Mouse (Mus musculus) forelimb bud, embryonic 11.5 days (tissue): ENCODE data around the gene Crybg2.
A peak's percentile ranks its signal among the peaks of the same experiment; 100 is the strongest.

Source experiments
- DNase-seq: peaks from one replicate; pipeline ENCODE4 v3.0.0-alpha.2; 2012; ENCODE audit warnings: low read depth, low spot score

Crybg2 gene

GRCm38 (mm10) chr4:134060135-134060865 is at the start of gene Crybg2:
Gene Crybg2, plus strand, starts transcription at chr4:134060815.
- no peak for DNase-seq

DNA sequence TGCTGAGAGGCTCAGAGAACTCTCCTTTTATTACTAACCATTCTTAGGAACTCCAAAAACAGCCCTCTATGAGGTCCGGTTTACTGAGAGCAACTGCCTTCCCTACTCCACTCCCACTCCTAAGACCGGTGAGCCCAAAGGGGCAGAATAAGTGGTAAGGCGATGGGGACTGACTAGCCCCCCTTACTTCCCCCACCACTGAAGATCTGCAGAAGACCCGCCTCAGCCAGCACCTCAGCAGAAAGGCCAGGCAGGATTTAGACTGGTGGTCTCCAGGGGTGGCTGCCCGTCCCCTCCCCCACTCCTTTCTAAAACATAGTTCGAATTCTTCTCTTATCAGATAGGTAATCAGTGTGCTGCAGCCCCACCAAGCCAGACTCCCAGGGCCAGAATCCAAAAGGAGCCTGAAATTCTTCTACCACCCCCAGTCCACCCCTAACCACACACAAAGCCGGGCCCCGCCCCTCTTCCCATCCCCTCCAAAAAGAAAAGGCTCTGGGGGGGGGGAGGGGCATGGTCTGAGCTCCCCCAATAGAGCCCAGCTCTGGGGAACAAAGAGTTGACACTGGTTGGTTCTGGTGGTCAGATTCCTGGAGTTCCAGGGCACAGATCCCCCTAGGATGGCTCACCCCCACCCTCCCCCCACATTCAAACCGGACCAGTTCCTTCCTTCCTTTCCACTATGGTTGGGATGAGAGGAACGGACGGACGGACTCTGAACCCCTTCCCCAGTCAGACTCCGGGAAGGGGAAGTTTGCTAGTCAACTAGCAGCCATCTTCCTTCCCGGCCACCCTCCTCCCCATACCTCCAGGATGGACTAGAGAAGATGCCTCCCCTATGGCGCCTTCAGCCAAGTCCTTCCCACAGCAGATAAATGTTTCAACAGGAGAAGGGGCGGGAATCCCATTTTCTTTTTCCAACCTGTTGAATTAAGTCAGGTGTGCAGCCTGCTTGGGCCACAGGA is 48.9 kb upstream of the Crybg2 start:
- no peak for DNase-seq

DNA sequence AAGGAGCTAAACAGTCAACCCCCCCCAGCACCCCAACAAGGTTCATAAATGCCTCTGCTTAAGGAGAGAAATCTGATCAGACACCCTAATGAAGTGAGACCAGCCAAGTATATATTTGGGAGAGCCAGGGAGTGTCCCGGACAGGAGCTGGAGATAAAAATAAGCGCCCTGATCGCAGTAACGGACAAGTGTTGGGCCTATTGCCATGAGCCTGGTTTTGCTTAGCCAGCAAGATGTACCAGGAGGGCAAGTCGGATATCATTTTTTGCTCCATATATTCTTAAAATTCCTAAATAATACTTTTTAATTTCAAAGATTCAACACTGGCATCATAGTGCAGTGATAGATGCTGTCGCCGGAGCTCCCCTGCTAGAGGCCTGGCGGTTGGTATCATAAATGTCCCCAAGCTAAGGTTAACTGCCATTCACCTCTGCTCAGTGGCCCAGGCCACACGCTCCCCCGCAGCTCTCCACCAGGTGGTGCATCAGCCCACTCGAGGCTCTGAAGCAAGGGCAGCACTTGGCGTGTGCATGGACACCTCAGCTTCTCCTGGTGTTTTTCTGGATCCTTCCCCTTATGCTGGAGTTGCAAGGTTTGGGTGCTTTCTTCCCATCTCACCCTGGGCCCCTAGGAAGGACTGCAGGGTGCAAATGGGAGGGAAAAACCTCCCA is 47.6 kb upstream of the Crybg2 start:
- no peak for DNase-seq

DNA sequence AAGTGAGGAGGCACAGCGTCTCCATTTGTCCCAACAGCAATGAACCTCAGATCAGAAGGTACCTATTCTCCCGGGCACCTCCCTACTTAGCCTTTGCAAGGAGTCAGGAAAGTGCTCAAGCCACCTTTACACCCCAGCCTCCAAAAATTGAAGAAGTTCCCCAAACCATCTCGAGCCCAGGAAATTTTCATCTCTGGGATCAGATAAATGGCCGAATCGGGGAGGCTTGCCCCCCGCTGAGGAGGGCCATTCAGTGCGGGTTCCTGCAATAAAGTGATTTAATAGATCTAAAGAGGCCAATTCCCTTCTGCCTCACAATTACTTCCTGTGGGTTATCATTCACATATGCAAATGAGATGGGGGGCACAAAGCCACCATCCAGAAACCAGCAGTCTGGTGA is 44.4 kb upstream of the Crybg2 start:
- no peak for DNase-seq

DNA sequence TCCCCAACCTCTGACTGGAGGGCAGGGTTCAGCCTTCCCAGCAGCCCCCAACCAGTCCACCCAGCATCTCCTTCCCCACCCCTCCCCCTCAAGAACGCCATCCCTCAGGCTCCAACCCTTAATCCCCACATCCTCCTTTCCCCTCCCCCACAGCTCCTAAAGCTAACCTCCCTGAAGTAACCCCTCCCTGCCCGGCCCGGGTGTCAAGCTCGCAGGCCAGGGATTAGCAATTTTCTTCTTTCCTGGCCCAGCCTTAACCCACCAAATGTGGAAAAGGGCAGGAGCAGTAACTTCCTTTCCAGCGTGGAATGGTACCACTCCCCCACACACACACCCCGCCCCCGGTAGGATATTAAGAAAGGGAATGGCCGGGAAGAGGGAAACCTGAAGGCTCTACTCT is 43.8 kb upstream of the Crybg2 start:
- peak; percentile 61 for DNase-seq

GRCm38 (mm10) chr4:134017201-134017865 is 43.3 kb upstream of the Crybg2 start:
- no peak for DNase-seq

- no peak for DNase-seq
Observed at GRCm38 (mm10) chr4:134018038-134018778, 42.4 kb upstream of the Crybg2 start.

DNA sequence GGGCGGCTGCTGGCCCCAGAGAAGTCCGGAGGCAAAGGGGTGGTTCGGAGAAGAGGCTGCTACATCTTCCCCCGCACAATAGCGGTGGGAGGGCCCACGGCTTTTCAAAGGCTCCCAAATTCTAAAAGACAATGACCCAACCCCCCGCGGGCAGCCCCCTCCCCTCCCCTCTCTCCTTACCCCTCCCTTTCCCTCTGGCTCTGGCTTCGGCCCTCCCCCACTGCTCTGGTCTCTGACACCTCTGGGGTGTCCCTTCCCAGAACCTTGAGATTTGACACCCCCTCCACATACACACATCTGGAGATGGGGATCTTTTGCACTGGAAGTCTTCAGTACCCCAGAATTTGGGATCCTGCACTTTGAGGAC is 41.9 kb upstream of the Crybg2 start, which contains the start of gene Lin28a:
Gene Lin28a (minus strand): TSS at position 63 of the 367 bp plus-strand sequence.
- DNase-seq = no peak

- no peak for DNase-seq
Observed at GRCm38 (mm10) chr4:134019210-134019609, 41.4 kb upstream of the Crybg2 start.

- no peak for DNase-seq
Observed at GRCm38 (mm10) chr4:134019641-134020351, 40.8 kb upstream of the Crybg2 start.

DNA sequence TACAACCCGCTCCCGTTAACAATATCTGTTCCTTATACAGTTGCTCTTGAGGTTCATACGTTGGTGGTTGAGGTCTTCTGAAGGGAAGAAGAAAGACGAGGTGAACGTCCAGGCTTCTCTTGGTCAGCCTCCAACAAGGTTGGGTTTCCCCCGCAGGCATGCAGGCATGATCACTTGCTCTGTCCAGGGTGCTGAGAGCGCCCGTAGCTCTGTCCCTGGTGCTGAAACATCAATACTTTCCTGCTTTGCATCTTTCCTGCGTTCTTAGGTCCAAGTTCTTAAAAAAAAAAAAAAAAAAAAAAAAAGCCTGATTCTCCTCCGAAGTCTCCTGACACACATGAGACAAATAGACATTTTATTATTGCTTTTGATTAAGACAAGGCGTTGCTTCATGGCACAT is 40.0 kb upstream of the Crybg2 start:
- DNase-seq = peak; percentile 78

- no peak for DNase-seq
Observed at GRCm38 (mm10) chr4:134025802-134026201, 34.8 kb upstream of the Crybg2 start.

DNA sequence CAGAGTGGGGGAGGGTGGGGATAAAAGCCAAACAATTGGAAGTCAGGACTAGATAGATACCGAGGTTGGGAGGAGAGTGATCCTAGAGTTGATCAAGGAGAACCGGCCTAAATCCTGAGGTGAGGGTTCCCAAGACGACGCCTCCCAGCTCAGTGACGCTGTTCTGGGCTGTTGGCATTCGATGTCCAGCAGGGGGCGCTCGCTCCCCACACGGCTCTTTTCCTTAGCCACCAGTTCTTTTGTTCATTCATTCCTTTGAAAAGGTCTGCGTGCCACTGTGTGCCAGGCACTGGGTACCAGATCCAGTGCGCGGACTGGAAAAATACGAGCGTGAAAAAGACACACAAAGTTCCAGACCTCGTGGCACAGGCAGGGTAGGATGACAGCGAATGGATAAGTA is 24.7 kb upstream of the Crybg2 start:
- peak; percentile 75 for DNase-seq

GRCm38 (mm10) chr4:134041317-134042123 is 19.1 kb upstream of the Crybg2 start:
- DNase-seq = peak; percentile 41

- no peak for DNase-seq
Observed at GRCm38 (mm10) chr4:134043041-134043440, 17.6 kb upstream of the Crybg2 start.

DNA sequence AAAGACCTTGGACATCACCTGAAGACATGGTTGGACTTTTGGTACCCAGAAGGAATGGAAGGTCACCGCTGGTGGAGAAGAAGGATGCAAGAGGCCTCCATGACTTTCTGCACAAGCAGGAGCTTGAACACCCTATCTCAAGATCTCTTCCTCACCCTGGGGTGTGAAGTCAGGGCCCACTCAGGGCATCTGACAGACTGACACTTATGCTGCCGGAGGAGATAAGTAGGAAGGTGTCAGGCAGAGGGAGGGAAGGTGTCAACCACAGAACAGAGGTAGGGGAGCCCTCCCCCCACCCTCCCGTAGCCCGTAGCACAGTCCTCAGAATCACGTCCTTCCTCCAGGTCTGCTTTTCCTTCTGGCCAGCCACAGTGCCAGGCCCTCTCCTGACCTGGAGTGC is 13.0 kb upstream of the Crybg2 start:
- no peak for DNase-seq

GRCm38 (mm10) chr4:134051912-134052311 is 8.7 kb upstream of the Crybg2 start:
- DNase-seq = no peak

GRCm38 (mm10) chr4:134052560-134052959 is 8.1 kb upstream of the Crybg2 start:
- DNase-seq = no peak

GRCm38 (mm10) chr4:134053538-134053937 is 7.1 kb upstream of the Crybg2 start, which contains the start of gene Zfp683:
Gene Zfp683, plus strand, starts transcription at chr4:134053838.
- no peak for DNase-seq
